Mouse (Mus musculus): ENCODE results near the gene Oasl1.
"Not testable (repeated sequence)": the region's sequence is repeated elsewhere in the genome, so short reads cannot be mapped to it uniquely, and the experiment has no call there.

The Oasl1 gene

DNA sequence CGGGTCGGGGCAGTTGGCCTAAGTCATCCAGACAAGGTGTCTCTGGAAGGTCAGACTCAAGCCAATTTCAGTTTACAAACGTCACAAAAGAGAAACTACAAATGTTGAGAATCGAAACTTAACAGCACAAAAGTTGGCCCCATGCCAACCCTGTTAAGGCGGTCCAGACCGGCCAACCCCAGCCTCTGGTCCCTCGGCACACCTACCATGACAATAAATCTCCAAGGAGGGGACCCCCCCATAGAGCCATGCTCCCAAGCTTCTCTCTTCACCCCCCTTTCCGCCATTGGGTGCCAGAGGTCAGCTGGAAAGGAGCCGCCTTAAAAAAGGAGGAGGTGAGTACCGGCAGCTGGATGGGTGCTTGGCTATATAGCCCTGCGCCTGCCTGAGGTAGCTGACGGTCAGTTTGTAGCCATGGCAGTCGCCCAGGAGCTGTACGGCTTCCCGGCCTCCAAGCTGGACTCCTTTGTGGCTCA, at the start of gene Oasl1:
Gene Oasl1, plus strand, starts transcription at position 243 of the 476 bp plus-strand sequence.
- DNase-seq (ENCODE audit: low spot score in 2 of 2) = no peak

DNA sequence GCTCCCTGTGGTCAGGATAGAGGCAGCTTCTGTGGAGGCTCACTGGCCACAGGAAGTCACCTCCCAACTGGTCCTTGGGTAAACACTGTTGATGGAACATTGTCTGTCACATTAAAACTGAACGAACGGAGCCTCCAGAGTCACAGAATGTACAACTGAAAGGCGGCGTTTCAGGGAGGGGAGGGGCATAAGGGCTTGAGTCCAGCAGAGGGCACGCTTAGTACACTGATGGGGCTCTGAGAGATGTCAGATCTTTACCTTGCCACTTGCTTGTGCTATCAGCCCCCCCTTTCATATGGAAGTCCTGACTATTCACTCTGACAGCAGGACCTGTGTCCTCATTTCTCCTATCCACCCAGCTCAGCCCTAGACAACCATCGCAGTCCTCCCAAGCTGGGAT, 47.2 kb upstream of the Oasl1 start:
- no peak for DNase-seq (ENCODE audit: low spot score in 2 of 2)

DNA sequence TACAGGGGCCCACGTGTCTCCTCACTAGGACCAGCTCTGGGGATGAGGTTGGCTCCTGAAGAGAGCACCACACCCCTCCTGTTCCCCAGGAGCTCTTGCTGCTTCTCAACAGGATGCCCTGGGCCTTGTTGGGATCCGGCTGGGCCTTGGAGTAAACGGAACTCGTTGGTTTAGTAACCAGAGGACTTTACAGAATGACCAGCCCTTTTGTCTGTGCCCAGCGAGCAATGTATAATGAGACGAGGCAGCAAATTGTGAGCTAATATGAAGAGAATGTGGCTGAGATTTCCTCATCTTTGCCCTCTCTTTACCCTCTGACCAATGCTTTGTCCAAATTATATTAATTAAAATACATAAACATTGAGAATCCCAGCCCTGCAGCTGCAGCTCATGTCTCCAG, 46.7 kb upstream of the Oasl1 start:
- no peak for DNase-seq (ENCODE audit: low spot score in 2 of 2)

DNA sequence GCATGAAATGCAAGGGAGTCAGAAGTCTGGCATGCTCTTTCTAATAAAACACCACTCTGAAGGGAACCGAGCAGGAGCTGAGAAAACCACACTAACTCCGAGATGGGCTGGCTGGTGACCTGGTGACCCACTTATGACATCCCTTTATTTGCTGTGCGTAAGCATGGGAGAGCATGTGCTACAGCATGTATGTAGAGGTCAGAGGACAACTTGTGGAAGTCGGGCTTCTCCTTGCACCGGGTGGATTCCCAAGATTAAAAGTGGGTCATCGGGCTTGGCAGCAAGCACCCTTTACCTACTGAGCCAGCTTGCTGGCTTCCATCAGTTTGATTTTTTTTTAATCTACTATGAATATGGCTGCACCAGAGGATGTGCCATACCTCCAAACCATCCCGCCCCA, 45.6 kb upstream of the Oasl1 start:
- DNase-seq (ENCODE audit: low spot score in 2 of 2) = no peak

DNA sequence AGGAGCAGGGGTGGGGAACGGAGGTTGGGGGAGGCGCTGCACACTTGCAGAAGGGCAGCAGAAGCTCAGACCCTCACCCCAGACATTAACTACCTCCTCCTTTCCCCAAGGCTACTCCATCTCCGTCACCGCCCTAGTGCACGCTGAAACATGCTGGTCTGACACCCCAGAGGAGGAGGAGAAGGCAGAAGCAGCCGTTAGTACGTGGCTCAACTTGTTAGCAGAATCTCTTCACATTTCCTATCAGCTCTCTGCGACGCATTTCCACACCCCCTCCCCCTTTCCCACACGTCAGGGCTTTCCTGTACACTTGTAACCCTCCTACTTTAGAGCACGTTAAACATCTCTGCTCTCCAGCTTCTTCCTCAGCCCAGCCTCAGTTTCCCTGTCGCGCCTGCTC, 43.6 kb upstream of the Oasl1 start:
- no peak for DNase-seq (ENCODE audit: low spot score in 2 of 2)

DNA sequence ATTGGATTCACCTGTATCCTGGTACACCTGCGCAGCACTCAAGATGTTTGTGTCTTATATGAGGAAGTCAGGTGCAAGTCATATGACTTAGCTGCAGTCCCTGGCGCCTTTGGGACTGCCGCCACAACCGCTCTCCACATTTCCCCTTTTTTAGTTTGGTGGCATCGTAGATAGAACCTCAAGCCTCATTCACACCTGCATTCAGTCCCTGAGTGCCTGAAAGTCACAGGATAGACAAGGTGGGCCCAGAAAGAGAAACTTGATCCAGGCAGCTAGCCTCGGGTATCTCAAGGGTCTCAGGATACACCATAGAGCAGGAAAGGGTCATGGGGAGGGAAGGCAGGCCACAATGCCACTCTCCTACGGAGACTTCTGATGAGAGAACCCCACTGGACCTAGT, 40.7 kb upstream of the Oasl1 start:
- not testable (repeated sequence) for DNase-seq (ENCODE audit: low spot score in 2 of 2)

DNA sequence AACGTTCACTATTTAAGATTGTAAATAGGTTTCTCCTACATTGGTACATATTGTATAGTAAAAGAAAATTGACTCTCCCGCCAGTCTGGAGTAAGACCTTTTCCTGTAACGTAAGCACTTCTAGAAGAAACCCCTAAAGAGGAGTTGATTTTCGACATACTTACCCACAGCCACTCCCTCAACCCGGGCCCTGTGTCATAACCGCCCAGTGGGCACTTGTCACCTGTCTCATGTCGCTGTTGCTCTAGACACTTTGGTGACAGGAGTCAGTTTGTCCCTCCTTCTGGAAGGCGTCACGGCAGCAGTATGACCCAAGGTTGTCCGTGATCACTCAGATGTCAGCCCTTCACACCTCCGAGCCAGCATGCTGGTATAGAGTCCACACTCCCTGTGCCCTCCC, 40.0 kb upstream of the Oasl1 start:
- no peak for DNase-seq (ENCODE audit: low spot score in 2 of 2)

DNA sequence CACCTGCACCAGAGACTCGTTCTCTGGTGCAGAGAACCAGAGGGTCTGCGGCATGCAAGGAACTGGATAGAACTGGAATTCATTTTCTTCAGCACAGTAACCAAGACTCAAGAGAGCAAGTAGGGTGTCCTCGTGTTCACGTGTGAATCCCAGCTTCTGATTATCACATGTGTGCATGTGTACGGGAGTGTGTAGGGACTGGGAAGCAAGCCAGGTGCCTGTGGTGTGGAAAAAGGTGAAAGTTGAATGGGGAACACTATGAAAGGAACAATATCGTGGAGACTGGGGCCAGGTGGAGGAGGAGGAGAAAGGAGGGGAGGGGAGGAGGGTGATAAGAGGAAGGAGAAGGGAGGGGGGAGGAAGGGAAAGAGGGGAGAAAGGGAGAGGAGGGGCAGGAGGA, 36.2 kb upstream of the Oasl1 start:
- DNase-seq (ENCODE audit: low spot score in 2 of 2) = no peak

DNA sequence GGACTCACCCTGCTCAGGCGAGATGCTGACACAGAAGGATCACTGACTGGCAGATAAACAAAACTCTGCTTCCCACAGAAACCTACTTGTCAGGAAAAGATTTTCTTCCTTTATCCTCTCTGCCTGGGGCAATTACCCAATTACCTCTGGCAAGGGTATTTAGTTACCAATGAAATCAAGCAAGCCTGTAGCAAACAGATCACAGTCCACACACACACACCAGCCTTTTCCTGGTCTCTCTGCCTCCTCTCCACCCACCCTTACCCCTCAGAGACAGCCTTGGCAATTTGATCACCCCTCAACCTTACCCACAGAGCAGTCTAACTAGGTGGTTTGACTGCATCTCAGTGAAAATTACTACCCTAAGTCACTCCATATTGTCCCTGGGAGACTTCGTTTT, 34.0 kb upstream of the Oasl1 start:
- no peak for DNase-seq (ENCODE audit: low spot score in 2 of 2)

DNA sequence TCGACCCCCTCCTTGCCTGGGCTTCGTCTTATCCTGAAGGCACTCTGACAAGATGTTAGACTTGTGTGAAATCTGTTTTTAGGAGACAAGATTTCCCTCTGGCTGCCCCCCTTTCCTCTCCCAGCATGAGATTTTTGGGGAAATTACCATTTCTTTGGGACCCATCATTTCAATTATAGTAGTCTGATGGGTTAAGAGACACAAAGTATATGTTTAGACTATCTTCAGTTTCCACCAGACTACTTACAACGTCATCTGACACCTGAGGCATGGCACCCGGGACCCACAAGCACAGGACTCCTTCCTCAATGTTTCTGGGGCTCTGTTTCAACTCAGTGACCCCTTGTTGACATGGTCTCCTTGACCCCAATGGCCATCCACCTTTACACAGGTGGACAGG, 27.5 kb upstream of the Oasl1 start:
- no peak for DNase-seq (ENCODE audit: low spot score in 2 of 2)

DNA sequence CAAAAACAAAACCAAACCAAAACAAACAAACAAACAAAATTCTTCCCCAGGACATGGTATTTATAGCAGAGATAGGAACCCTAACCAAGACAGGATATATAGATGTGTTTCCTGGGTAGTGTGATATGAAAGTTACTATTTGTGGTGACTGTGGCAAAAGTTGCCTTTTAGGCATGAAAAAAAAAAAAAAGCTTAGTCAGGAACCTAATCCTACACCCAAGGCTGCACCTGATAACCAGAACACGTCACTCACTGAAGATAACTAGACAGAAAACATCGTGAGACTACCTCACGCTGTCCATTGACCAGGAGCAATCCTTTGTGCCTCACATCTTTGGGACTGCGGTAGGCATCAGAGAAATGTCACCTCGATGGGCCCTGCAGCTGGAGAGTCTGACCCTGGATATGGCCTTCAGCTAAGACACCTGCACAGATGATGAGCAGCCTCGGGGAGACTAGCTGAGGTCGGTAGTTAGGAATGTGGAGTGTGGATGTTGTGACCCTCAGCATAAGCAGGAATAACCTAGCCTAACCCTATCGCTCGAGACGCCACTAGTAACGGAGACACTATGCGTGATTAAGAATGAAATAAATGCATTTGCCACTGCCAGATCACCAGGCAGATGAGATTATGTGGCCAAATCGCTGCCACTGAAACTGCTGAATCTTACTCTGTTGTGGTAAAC, 26.2 kb upstream of the Oasl1 start, which contains the start of gene Oasl2:
Gene Oasl2, plus strand, starts transcription at position 249 of the 686 bp plus-strand sequence.
- no peak for DNase-seq (ENCODE audit: low spot score in 2 of 2)

DNA sequence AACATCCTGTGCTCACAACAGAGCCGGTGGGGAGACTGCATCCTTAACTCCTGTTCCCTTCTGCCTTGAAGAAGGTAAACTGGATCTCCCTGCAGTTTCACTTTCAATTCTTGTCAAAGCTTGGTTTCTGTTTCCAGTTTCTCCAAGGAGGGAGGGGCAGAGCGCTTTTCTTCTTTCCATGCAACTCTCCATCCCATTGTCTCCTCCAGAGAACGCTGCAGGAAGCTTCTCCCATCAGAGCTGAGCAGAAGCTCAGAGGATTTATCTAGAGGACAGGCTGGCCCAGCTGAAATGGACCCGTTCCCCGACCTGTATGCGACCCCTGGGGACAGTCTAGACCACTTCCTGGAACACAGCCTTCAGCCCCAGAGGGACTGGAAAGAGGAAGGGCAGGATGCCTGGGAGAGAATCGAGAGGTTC, 25.7 kb upstream of the Oasl1 start:
- DNase-seq (ENCODE audit: low spot score in 2 of 2) = no peak

DNA sequence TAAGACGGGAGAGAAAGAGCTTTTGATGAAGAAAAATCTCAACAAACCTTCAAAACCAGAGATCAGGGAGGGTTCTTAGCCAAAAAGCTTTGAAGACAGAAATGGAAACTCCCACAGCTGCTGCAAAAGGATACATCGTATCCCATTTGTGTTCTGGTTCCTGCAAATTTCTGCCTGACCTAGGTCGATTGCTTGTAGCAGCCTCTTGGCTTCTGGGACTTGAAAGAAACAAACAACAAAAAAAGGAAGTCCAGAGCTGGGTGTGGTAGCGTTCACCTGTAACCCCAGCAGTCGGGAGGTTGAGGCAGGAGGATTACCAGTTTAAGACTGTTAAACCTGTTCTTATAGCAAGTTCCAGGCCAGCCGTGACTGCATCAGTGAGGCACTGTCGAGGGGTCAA, 24.2 kb upstream of the Oasl1 start:
- DNase-seq (ENCODE audit: low spot score in 2 of 2) = no peak

DNA sequence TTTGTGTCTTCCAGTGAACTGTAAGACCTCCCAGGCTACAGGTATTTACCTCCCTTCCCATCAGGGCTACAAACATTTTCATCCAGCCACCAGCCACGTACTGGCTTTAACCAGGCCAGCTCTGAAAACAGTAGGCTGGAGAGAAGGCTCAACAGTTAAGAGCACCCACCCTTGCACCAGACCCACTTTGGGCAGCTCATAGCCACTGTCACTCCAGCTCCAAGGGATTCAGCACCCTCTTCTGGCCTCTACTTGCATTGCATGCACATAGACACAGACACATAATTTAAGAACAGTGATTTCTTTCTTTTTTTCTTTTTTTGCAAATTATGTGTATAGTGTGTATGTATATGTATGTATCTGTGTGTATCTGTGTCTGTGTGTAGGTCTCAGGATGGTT, 20.6 kb upstream of the Oasl1 start:
- DNase-seq (ENCODE audit: low spot score in 2 of 2) = no peak

DNA sequence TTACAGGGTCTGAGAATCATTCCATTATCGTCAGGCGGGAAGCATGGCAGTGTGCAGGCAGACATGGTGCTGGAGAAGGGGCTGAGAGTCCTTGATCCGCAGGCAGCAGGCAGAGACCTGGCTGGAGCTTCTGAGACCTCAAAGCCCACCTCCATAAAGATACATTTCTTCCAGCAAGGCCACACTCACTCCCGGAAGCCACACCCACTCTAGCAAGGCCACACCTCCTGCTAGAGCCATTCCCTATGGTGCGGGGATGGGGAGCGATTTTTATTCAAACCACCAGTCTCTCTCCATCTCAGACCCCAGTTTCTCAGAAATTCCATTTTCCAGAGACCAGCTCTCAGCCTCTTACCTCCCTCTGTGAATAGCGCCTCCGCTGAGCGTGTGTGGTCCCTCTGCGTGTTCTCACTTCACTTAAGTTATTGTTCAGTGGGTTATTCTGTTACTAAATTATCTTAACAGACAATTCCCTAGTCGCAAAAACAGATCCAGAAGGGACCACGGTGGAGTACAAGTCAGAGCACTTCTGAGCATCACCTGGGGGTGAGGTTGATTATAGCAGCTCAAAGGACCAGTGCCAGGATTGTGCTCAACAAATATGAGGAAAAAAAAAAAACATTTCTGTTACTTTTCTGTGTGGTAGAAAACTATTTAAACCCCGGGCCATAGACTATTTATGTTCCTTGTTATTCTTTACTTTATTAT, 14.3 kb upstream of the Oasl1 start:
- DNase-seq (ENCODE audit: low spot score in 2 of 2) = no peak

DNA sequence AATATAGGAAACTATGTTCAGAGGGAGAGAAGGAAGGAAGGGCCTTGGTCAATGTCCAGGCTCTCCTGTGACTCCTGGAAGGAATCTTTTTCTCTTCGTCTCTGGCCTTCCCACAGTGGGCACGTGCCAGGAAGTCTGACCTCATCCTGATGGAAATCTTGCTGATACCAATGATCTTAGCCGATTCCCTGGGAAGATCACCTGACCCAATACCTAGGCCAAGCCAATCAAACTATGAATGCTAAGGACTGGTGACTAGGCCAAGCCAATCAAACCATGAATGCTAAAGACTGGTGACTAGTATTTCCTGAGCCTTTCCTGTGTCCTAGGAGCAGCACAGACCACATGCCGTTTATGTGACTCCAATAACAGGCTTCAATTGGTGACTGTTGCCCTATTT, 9.4 kb upstream of the Oasl1 start:
- DNase-seq (ENCODE audit: low spot score in 2 of 2) = no peak

DNA sequence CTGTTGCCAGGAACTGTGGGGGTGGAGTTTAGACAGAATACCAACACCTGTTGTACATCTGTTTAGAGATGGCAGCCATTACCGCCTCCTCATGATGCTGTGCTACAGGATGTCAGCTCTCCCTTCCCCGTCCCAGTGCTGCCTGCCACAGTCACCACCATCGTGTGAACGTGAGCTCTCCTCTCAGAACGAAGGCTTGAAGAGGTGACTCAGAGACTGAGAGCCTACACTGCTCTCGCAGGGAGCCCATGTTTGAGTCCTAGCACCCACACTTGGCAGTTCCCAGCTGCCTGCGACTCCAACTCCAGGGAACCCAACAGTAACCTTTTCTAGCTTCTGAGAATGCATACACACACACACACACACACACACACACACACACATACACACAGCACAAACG, 8.2 kb upstream of the Oasl1 start:
- DNase-seq (ENCODE audit: low spot score in 2 of 2) = no peak

DNA sequence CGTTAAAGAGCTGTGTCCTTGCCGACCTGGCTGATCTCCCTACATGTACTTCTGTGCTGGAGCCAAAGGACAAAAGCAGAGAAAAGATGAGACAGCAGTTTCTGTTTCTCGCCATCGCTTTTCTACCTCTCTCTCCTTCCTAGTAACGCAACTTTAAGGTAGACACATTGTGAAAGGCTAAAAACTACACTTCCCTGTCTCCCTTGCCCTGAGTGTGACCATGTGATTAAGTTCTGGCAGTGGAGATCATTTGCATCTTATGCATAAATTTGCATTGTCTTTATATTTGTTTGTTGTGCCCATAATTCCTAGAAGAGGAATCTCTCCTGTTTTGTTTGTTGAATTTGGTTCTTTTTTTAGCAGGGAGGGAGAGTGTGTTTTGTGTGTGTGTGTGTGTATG, 7.2 kb upstream of the Oasl1 start:
- DNase-seq (ENCODE audit: low spot score in 2 of 2) = no peak

DNA sequence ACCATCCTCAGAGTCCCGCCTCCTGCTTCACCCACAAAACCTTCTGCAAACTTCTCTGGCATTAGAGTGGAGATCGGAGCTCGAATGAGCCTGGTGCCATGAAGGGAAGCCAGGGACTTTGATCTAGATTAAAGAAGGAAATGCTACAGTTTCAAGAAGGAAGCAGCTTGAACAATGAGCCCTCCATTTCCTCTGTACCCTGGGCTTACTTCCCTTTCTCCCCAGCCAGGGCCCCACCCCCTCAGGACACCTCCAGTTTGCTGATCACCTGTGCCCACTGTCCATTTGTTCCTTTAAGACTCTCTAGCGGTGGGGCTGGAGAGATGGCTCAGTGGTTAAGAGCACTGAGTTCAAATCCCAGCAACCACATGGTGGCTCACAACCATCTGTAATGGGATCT, 6.3 kb upstream of the Oasl1 start:
- DNase-seq (ENCODE audit: low spot score in 2 of 2) = no peak

DNA sequence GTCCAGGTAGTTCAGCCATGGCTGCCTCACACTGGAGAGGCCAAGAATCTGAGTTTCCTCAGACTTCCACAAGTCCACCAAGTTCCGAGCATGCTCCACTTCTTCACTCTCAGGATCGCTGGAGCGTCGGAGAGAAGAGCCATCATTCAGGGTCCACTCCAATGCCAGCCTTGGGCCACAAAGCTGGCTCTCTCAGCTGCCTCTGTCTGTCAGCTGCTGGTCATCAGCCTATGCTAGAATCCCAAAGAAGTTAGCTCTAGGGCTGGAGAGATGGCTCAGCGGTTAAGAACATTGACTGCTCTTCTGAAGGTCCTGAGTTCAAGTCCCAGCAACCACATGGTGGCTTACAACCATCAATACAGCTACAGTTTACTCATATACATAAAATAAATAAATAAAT, 5.7 kb upstream of the Oasl1 start:
- not testable (repeated sequence) for DNase-seq (ENCODE audit: low spot score in 2 of 2)

DNA sequence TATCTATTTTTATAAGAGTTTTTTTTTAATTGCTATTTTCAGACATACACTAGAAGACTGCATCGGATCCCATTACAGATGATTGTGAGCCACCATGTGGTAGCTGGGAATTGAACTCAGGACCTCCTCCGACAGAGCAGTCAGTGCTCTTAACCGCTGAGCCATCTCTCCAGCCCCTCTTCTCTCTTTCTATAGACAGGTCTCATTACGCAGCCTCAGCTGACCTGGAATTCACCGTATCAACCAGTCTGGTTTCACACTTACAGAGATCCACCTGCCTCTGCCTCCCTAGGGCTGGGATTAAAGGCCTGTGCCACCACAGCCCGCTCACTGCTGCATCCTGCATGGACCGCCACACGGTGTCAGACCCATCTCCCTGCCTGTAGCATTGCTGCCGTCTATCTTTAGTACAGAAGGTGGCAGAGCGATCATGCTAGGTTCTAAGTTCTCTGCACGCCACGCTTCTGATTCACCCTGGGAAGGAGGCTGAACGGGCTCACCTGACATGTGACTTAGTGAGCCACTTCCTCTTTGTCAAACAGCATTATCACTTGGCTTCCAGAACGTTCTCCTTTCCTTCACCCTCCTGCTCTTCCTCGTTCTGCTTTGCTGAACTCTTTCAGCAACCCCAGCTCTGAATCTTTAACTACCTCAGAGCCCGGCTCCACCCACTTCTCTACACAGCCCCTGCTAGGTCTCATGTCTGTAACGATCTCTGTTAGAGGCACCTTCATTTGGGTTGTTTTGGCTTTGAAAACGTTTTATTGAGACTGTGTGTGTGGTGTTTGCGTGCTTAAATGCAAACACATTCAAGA, 1.3 kb upstream of the Oasl1 start:
- DNase-seq (ENCODE audit: low spot score in 2 of 2) = no peak

DNA sequence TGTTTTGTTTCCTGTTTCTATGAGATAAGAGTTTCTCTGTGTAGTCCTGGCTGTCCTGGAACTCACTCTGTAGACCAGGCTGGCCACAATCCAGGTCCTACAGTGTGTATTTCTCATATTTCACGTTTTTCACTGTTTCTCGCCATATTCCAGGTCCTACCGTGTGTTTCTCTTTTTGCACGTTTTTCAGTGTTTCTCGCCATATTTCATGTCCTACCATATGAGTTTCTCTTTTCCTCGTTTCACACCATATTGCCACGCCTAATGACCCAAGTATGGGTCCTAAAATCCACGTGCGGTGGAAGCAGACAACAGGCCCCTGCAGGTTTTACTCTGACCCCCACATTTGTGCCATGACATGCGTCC, 691 bp upstream of the Oasl1 start:
- no peak for DNase-seq (ENCODE audit: low spot score in 2 of 2)
